Mouse (Mus musculus) E14TG2a.4 (cell line): Measurements from ENCODE around the gene Kidins220.

Experiments
- CTCF ChIP-seq: conservative IDR thresholded peaks from 2 replicates; pipeline ENCODE4 v1.5.1; 2014; ENCODE audit warnings: low read length
- NANOG ChIP-seq: IDR thresholded peaks from 2 replicates; pipeline ENCODE4 v1.6.1; 2014; ENCODE audit warnings: borderline replicate concordance, low read length, mixed read lengths

- TF ChIP-seq CTCF, result peak; percentile 33
- TF ChIP-seq NANOG, result no peak
Measured at GRCm38 (mm10) chr12:24948344-24948743, 26.4 kb upstream of the Kidins220 start.
